ENCODE assay signal across 30 mouse cellular contexts in genomic region chr8:106714297-106714696, GRCm38 (mm10). TPM values are rescaled to one million over a fixed set of nuclear protein-coding genes. Genes with fewer than 3 reads are reported as not detected.
A peak's percentile ranks its signal among the peaks of the same experiment; 100 is the strongest.
DNase-seq lines count a peak whose midpoint lies in the region; ATAC-seq and TF ChIP-seq lines count a peak whose summit lies in the region.
"Had no signal": no experiment of that assay in that cellular context is flagged by ENCODE, and none has a peak within 500 bp of the region (broad histone marks: within the 10 kb centered on the region; RNA-seq: fewer than 3 reads in every experiment).

No protein-coding gene starts in this region.

- peak overlapping the region; percentile 83 to 86 for H3K27ac ChIP-seq in heart, embryonic 14.5 days (replicated peaks in 1 of 2; ENCODE audit: control insufficient read depth in 1 of 2, insufficient read depth in 1 of 2, low read depth in 2 of 2, low read length in 2 of 2)
- no peak overlapping the region for H3K27ac ChIP-seq in heart, adult 2 months
- peak overlapping the region; percentile 35; the same call in 1 of the 2 replicates for H3K27ac ChIP-seq in midbrain, embryonic 13.5 days
- H3K27ac ChIP-seq in midbrain, embryonic 10.5 days (replicated peaks), result no peak overlapping the region
- H3K27ac ChIP-seq in heart, postnatal 0 days (ENCODE audit: low read depth), result peak overlapping the region; percentile 55
- H3K27ac ChIP-seq: embryonic facial prominence, embryonic 13.5 days; hindbrain, postnatal 0 days; kidney, postnatal 0 days; limb, embryonic 13.5 days; lung, embryonic 15.5 days; neural tube, embryonic 12.5 days; stomach, postnatal 0 days had no signal

- TF ChIP-seq EP300 in heart, adult 2 months (IDR thresholded peaks at IDR 0.05; ENCODE audit: insufficient read depth, low read depth, low read length), result no peak
- TF ChIP-seq EP300 in heart, postnatal 0 days (IDR thresholded peaks at IDR 0.05; ENCODE audit: low read depth), result no peak

- H3K4me1 ChIP-seq in heart, embryonic 14.5 days (ENCODE audit: control insufficient read depth in 2 of 2, insufficient read depth in 2 of 2, low read length in 2 of 2), result peaks cover 8 to 10% of the 10 kb centered on the region in 2 experiments
- H3K4me1 ChIP-seq in heart, adult 2 months (ENCODE audit: control insufficient read depth, insufficient read depth, low read length), result peaks cover 12% of the 10 kb centered on the region
- H3K4me1 ChIP-seq in midbrain, embryonic 13.5 days (replicated peaks), result peaks cover 3% of the 10 kb centered on the region; the same call in 1 of the 2 replicates
- H3K4me1 ChIP-seq in midbrain, embryonic 10.5 days, result peaks cover 8% of the 10 kb centered on the region
- H3K4me1 ChIP-seq in heart, postnatal 0 days (ENCODE audit: control insufficient read depth, insufficient read depth), result peaks cover 7% of the 10 kb centered on the region; the same call in 1 of the 2 replicates
- H3K4me1 ChIP-seq: lung, embryonic 15.5 days; neural tube, embryonic 12.5 days had no signal

- no peaks in the 10 kb centered on the region for H3K27me3 ChIP-seq in heart, embryonic 14.5 days (ENCODE audit: control insufficient read depth, insufficient read depth, low read length)
- no peaks in the 10 kb centered on the region for H3K27me3 ChIP-seq in heart, adult 2 months (ENCODE audit: control insufficient read depth, insufficient read depth, low read length)
- peaks cover 6% of the 10 kb centered on the region; the same call in 1 of the 2 replicates for H3K27me3 ChIP-seq in midbrain, embryonic 13.5 days
- H3K27me3 ChIP-seq in midbrain, embryonic 10.5 days (ENCODE audit: low read depth, poor library complexity, severe bottlenecking), result no peaks in the 10 kb centered on the region; the same call in 1 of the 2 replicates
- H3K27me3 ChIP-seq in heart, postnatal 0 days (ENCODE audit: control insufficient read depth, insufficient read depth, low read length), result no peaks in the 10 kb centered on the region
- H3K27me3 ChIP-seq: embryonic facial prominence, embryonic 13.5 days; limb, embryonic 13.5 days; lung, embryonic 15.5 days; neural tube, embryonic 12.5 days had no signal

- intact Hi-C loops in heart, postnatal 14 days (cut with DNase I), result no loop called here
- intact Hi-C loops in heart, adult 2 months (cut with DNase I), result no loop called here

- ATAC-seq in heart, embryonic 14.5 days (ENCODE audit: insufficient number of reproducible peaks, insufficient read depth, low FRiP score, low read depth), result no peak
- no peak for ATAC-seq in midbrain, embryonic 13.5 days
- ATAC-seq in heart, postnatal 0 days (ENCODE audit: insufficient read depth, low read depth), result peak; percentile 31; the same call in 1 of the 2 replicates
- ATAC-seq: forebrain, postnatal 0 days; hindbrain, postnatal 0 days; intestine, embryonic 16.5 days had no signal

- no peaks in the 10 kb centered on the region for H3K9me3 ChIP-seq in heart, embryonic 14.5 days (ENCODE audit: control insufficient read depth, low read length)
- H3K9me3 ChIP-seq in midbrain, embryonic 13.5 days, result no peaks in the 10 kb centered on the region
- H3K9me3 ChIP-seq in midbrain, embryonic 10.5 days (replicated peaks), result no peaks in the 10 kb centered on the region
- no peaks in the 10 kb centered on the region for H3K9me3 ChIP-seq in heart, postnatal 0 days (replicated peaks; ENCODE audit: control insufficient read depth, low read length)
- H3K9me3 ChIP-seq: embryonic facial prominence, embryonic 13.5 days; limb, embryonic 13.5 days; lung, embryonic 15.5 days; neural tube, embryonic 12.5 days had no signal

- no peak overlapping the region for H3K4me3 ChIP-seq in heart, embryonic 14.5 days (ENCODE audit: control insufficient read depth in 1 of 2, insufficient read depth in 1 of 2, low read depth in 1 of 2, low read length in 2 of 2)
- no peak overlapping the region for H3K4me3 ChIP-seq in heart, adult 2 months
- no peak overlapping the region for H3K4me3 ChIP-seq in midbrain, embryonic 13.5 days (replicated peaks)
- no peak overlapping the region for H3K4me3 ChIP-seq in midbrain, embryonic 10.5 days
- H3K4me3 ChIP-seq in heart, postnatal 0 days (ENCODE audit: low read depth, low read length), result no peak overlapping the region
- H3K4me3 ChIP-seq: embryonic facial prominence, embryonic 13.5 days; erythroblast, embryonic 14.5 days; limb, embryonic 13.5 days; lung, embryonic 15.5 days; myocyte; neural tube, embryonic 12.5 days had no signal

- TF ChIP-seq CTCF in heart, adult 2 months (IDR thresholded peaks at IDR 0.05), result no peak
- no peak for TF ChIP-seq CTCF in heart, postnatal 0 days (IDR thresholded peaks at IDR 0.05; ENCODE audit: low read depth)

- peak overlapping the region; percentile 4; the same call in 1 of the 2 replicates for H3K9ac ChIP-seq in heart, embryonic 14.5 days (ENCODE audit: low read length)
- H3K9ac ChIP-seq in heart, adult 2 months (ENCODE audit: low read depth, low read length), result no peak overlapping the region
- H3K9ac ChIP-seq in midbrain, embryonic 13.5 days (replicated peaks), result no peak overlapping the region
- H3K9ac ChIP-seq in heart, postnatal 0 days (replicated peaks; ENCODE audit: low read depth, low read length), result no peak overlapping the region; the same call in 1 of the 2 replicates
- H3K9ac ChIP-seq: embryonic facial prominence, embryonic 13.5 days; forebrain, postnatal 0 days; limb, embryonic 13.5 days; lung, embryonic 15.5 days; neural tube, embryonic 12.5 days had no signal

- H3K79me2 ChIP-seq in heart, adult 2 months (replicated peaks; ENCODE audit: control insufficient read depth, insufficient read depth, low read length), result no peaks in the 10 kb centered on the region; the same call in 1 of the 2 replicates

- 23% methylated on average over 4 of the region's 4 CpGs for WGBS in heart, embryonic 14.5 days
- 38% methylated on average over 4 of the region's 4 CpGs for WGBS in heart, adult 2 months
- 69% methylated on average over 4 of the region's 4 CpGs for WGBS in midbrain, embryonic 13.5 days
- WGBS in midbrain, embryonic 10.5 days, result 78% methylated on average over 4 of the region's 4 CpGs
- 20% methylated on average over 4 of the region's 4 CpGs for WGBS in heart, postnatal 0 days

- H3K4me2 ChIP-seq in heart, embryonic 14.5 days (ENCODE audit: low read length), result no peak overlapping the region
- no peak overlapping the region for H3K4me2 ChIP-seq in midbrain, embryonic 13.5 days (replicated peaks)
- no peak overlapping the region for H3K4me2 ChIP-seq in heart, postnatal 0 days (ENCODE audit: low read depth, low read length)
- H3K4me2 ChIP-seq: embryonic facial prominence, embryonic 13.5 days; limb, embryonic 13.5 days; liver, embryonic 11.5 days; lung, embryonic 15.5 days; midbrain, embryonic 11.5 days; neural tube, embryonic 12.5 days had no signal

- H3K36me3 ChIP-seq in heart, embryonic 14.5 days (ENCODE audit: control insufficient read depth, insufficient read depth, low read length), result no peaks in the 10 kb centered on the region; the same call in none of the 2 replicates
- peaks cover 2% of the 10 kb centered on the region; the same call in 1 of the 2 replicates for H3K36me3 ChIP-seq in heart, adult 2 months (ENCODE audit: control insufficient read depth, insufficient read depth, low read length)
- H3K36me3 ChIP-seq in midbrain, embryonic 13.5 days, result no peaks in the 10 kb centered on the region
- H3K36me3 ChIP-seq in midbrain, embryonic 10.5 days, result peaks cover 5% of the 10 kb centered on the region; the same call in 1 of the 2 replicates
- peaks cover 7% of the 10 kb centered on the region; the same call in 1 of the 2 replicates for H3K36me3 ChIP-seq in heart, postnatal 0 days (replicated peaks; ENCODE audit: control insufficient read depth, insufficient read depth, low read length)
- H3K36me3 ChIP-seq: lung, embryonic 15.5 days; neural tube, embryonic 12.5 days had no signal

- no peak for TF ChIP-seq POLR2A in heart, adult 2 months (IDR thresholded peaks at IDR 0.05; ENCODE audit: insufficient read depth, low read depth, low read length)

- DNase-seq in heart, adult 11 months, result peak; percentile 93
- no peak for DNase-seq in heart, postnatal 14 days
- DNase-seq in heart, adult 2 months, result no peak
- DNase-seq in midbrain, embryonic 10.5 days (ENCODE audit: low spot score), result no peak
- DNase-seq in heart, postnatal 0 days (ENCODE audit: low spot score), result no peak
- DNase-seq in frontal cortex, postnatal 25 days (ENCODE audit: low spot score in 2 of 2), result no peak
- DNase-seq: adrenal gland, postnatal 36 days; cerebellum, adult 8-10 months; cerebellum, postnatal 25 days; forebrain, postnatal 0 days; gastrocnemius, postnatal 14 days; kidney, adult 8-10 months; kidney, postnatal 4 days; right cerebral cortex, postnatal 4 days; thymus, adult 18-20 months; thymus, postnatal 36 days had no signal

RNA-seq across cellular contexts. Expression of gene Tango6, which starts 31.4 kb away (rescaled TPM):
- 1 to 10 TPM; 8.8 to 9.5 TPM for total RNA-seq in heart, postnatal 14 days (2021)
- 6.9 and 7.1 TPM in 2 replicates for polyA plus RNA-seq in heart, embryonic 14.5 days (2014; fragmentation: Nextera tagmentation; extraction: Ambion mirVana)
- 10 to 100 TPM; 10.2 to 10.5 TPM for total RNA-seq in heart, adult 2 months (2021)
- 5.2 and 7.7 TPM in 2 replicates for polyA plus RNA-seq in heart, adult 2 months (2012; rRNA removed)
- 7.5 and 7.7 TPM in 2 replicates for polyA plus RNA-seq in midbrain, embryonic 13.5 days (2015; fragmentation: Nextera tagmentation; extraction: Ambion mirVana)
- polyA plus RNA-seq in midbrain, embryonic 10.5 days (2016; fragmentation: Nextera tagmentation; extraction: Ambion mirVana), result 13.8 and 14.2 TPM in 2 replicates
- 8.0 and 13.5 TPM in 2 replicates for total RNA-seq in heart, postnatal 0 days (2014; rRNA removed; ENCODE audit: low replicate concordance)
- 4.0 and 4.3 TPM in 2 replicates for polyA plus RNA-seq in heart, postnatal 0 days (2015; fragmentation: Nextera tagmentation; extraction: Ambion mirVana)

Comparison
In these comparisons a context has a peak if more than half of its experiments do, and no peak if none do; other contexts are left out.
1. H3K27ac ChIP-seq: peak in heart, embryonic 14.5 days (2 of 2), midbrain, embryonic 13.5 days (single experiment) and heart, postnatal 0 days (single experiment); none in heart, adult 2 months (single experiment) and midbrain, embryonic 10.5 days (single experiment).